Mouse (Mus musculus): ENCODE results near the gene Tcf25.

GRCm38 (mm10) chr8:123411246-123411645 is 37.7 kb downstream of the Tcf25 start, which contains the start of gene Tubb3:
- TF ChIP-seq CTCF (IDR thresholded peaks at IDR 0.05; ENCODE audit: low read depth) (no peak), EP300 (IDR thresholded peaks at IDR 0.05; ENCODE audit: low read depth) (no peak)
